Mouse (Mus musculus) neural tube, embryonic 15.5 days (tissue): ENCODE results near the gene Apoc1. TPM values are rescaled to one million over a fixed set of nuclear protein-coding genes. Genes with fewer than 3 reads are reported as not detected.

ENCODE experiments used
- ATAC-seq: fragments of 200-750 bp; cut with Nextera tagmentation; 2 replicates; pipeline ENCODE4 v1.8.0; 2017; ENCODE audit warnings: mild to moderate bottlenecking, moderate TSS enrichment, moderate library complexity; ENCODE audit not compliant: low FRiP score
- H3K27ac ChIP-seq: fragments of 300-500 bp; sonication (generic); replicated peaks from 2 replicates; pipeline ENCODE4 v1.5.1; 2015; ENCODE audit warnings: mild to moderate bottlenecking, inconsistent platforms
- H3K27me3 ChIP-seq: fragments of 300-500 bp; sonication (generic); replicated peaks from 2 replicates; pipeline ENCODE4 v1.6.1; 2015; ENCODE audit warnings: inconsistent platforms
- H3K36me3 ChIP-seq: fragments of 300-500 bp; sonication (generic); 2 replicates; pipeline ENCODE4 v1.6.1; 2015; ENCODE audit warnings: inconsistent platforms
- H3K4me1 ChIP-seq: fragments of 300-500 bp; sonication (generic); 2 replicates; pipeline ENCODE4 v1.6.1; 2015; ENCODE audit warnings: inconsistent platforms
- H3K4me2 ChIP-seq: fragments of 300-500 bp; sonication (generic); 2 replicates; pipeline ENCODE4 v1.6.1; 2015; ENCODE audit warnings: inconsistent platforms, mild to moderate bottlenecking, moderate library complexity
- H3K4me3 ChIP-seq: fragments of 300-500 bp; sonication (generic); replicated peaks from 2 replicates; pipeline ENCODE4 v1.5.1; 2015; ENCODE audit warnings: mild to moderate bottlenecking, inconsistent platforms
- H3K9ac ChIP-seq: fragments of 300-500 bp; sonication (generic); replicated peaks from 2 replicates; pipeline ENCODE4 v1.6.1; 2015; ENCODE audit warnings: mild to moderate bottlenecking, inconsistent platforms
- H3K9me3 ChIP-seq: fragments of 300-500 bp; sonication (generic); replicated peaks from 2 replicates; pipeline ENCODE4 v1.6.1; 2016; ENCODE audit warnings: inconsistent platforms
- WGBS: fragments of 180-500 bp; shearing (Covaris S2); methylation state at CpG from one replicate; pipeline ENCODE4 v1.1.7; 2015; ENCODE audit warnings: mixed read lengths; 5-methylcytosine and 5-hydroxymethylcytosine counted together
- polyA plus RNA-seq: library from polyadenylated mRNA; unstranded; fragments of >200 nt; fragmentation: Nextera tagmentation; extraction: Ambion mirVana; gene quantifications from 2 replicates; pipeline ENCODE4 v1.2.1, GENCODE M21; 2015

The Apoc1 gene
- polyA plus RNA-seq, 1 experiment from 2014 or later, result 6.5 TPM

GRCm38 (mm10) chr7:19664455-19664954 is 28.0 kb downstream of the Apoc1 start:
- Histone ChIP-seq H3K4me2 (peak overlapping the region; percentile 88), H3K9me3 (no peaks in the 10 kb centered on the region), H3K27ac (peak overlapping the region; percentile 94), H3K36me3 (peaks cover 7% of the 10 kb centered on the region; the same call in 1 of the 2 replicates), H3K4me3 (peak overlapping the region; percentile 100), H3K4me1 (peaks cover 46% of the 10 kb centered on the region), H3K9ac (peak overlapping the region; percentile 99), H3K27me3 (no peaks in the 10 kb centered on the region)
- WGBS, result under 1% methylated on average over 37 of the region's 37 CpGs
- ATAC-seq, result peak; percentile 57

- no peaks in the 10 kb centered on the region for H3K27me3 ChIP-seq
- H3K4me2 ChIP-seq, result peak overlapping the region; percentile 88
- 17% methylated on average over 8 of the region's 8 CpGs for WGBS
- H3K9me3 ChIP-seq, result no peaks in the 10 kb centered on the region
- H3K27ac ChIP-seq, result peak overlapping the region; percentile 94; the same call in 1 of the 2 replicates
- H3K4me3 ChIP-seq, result peak overlapping the region; percentile 100
- peaks cover 9% of the 10 kb centered on the region; the same call in 1 of the 2 replicates for H3K36me3 ChIP-seq
- H3K4me1 ChIP-seq, result peaks cover 40% of the 10 kb centered on the region
- ATAC-seq, result 0 out of 2 replicates have a peak, but pooled peaks have one; percentile 6
- peak overlapping the region; percentile 99 for H3K9ac ChIP-seq
Observed at GRCm38 (mm10) chr7:19663940-19664339, 28.5 kb downstream of the Apoc1 start.

- no peak for ATAC-seq
- H3K36me3 ChIP-seq, result peaks cover 60% of the 10 kb centered on the region
- H3K4me2 ChIP-seq, result no peak overlapping the region
- no peak overlapping the region for H3K27ac ChIP-seq
- no peak overlapping the region for H3K4me3 ChIP-seq
- H3K27me3 ChIP-seq, result no peaks in the 10 kb centered on the region
- no peaks in the 10 kb centered on the region for H3K9me3 ChIP-seq
- H3K4me1 ChIP-seq, result no peaks in the 10 kb centered on the region
- H3K9ac ChIP-seq, result no peak overlapping the region
- 94% methylated on average over 2 of the region's 2 CpGs for WGBS
Observed at GRCm38 (mm10) chr7:19652614-19653013, 39.8 kb downstream of the Apoc1 start.

GRCm38 (mm10) chr7:19651063-19651786 is 41.2 kb downstream of the Apoc1 start:
- Histone ChIP-seq H3K36me3 (peaks cover 67% of the 10 kb centered on the region), H3K27ac (no peak overlapping the region), H3K4me2 (no peak overlapping the region), H3K9ac (no peak overlapping the region), H3K27me3 (no peaks in the 10 kb centered on the region), H3K4me3 (no peak overlapping the region), H3K9me3 (no peaks in the 10 kb centered on the region), H3K4me1 (no peaks in the 10 kb centered on the region)
- WGBS, result 94% methylated on average over 6 of the region's 6 CpGs
- no peak for ATAC-seq

DNA sequence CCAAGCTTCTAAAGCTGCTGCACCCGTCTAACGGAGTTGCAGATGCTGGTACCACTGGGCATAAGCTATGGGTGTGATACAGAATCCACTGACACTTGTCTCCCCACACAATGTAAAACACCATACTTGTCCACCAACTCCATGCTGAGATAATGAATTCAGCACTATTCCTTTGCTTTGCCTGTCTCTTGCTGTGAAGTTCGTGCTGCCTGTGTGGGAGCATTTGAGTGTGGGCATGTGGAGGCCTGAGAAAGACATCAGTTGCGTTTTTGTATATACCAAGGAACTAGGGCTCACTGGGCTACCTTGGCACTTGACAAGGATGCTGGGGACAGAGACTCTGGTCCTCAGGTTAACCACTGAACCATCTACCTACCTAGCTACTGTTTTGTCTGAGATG is 51.2 kb downstream of the Apoc1 start:
- Histone ChIP-seq H3K27me3 (no peaks in the 10 kb centered on the region), H3K9me3 (no peaks in the 10 kb centered on the region), H3K9ac (no peak overlapping the region), H3K4me2 (no peak overlapping the region), H3K4me3 (no peak overlapping the region), H3K4me1 (no peaks in the 10 kb centered on the region), H3K36me3 (peaks cover 97% of the 10 kb centered on the region), H3K27ac (no peak overlapping the region)
- ATAC-seq, result no peak
- 92% methylated on average over 4 of the region's 4 CpGs for WGBS

Other genes with a start within 250 kb of the Apoc1 start
- 15.4 and 16.5 TPM in 2 replicates for gene Mark4, start 233.8 kb downstream of the Apoc1 start, polyA plus RNA-seq
- gene Exoc3l2, start 229.3 kb downstream of the Apoc1 start, polyA plus RNA-seq, result 1.5 and 1.8 TPM in 2 replicates
- 3.9 and 5.0 TPM in 2 replicates for gene Bloc1s3, start 184.3 kb downstream of the Apoc1 start, polyA plus RNA-seq
- gene Trappc6a, start 184.3 kb downstream of the Apoc1 start, polyA plus RNA-seq, result 39.2 and 58.6 TPM in 2 replicates
- 1.2 and 1.5 TPM in 2 replicates for gene Nkpd1, start 174.8 kb downstream of the Apoc1 start, polyA plus RNA-seq
- 41.0 and 42.3 TPM in 2 replicates for gene Ppp1r37, start 129.6 kb downstream of the Apoc1 start, polyA plus RNA-seq
- gene Zfp296, start 115.4 kb downstream of the Apoc1 start, polyA plus RNA-seq, result 0.23 and 0.61 TPM in 2 replicates
- 145 and 154 TPM in 2 replicates for gene Gemin7, start 115.1 kb downstream of the Apoc1 start, polyA plus RNA-seq
- 51.0 and 61.5 TPM in 2 replicates for gene Clasrp, start 88.2 kb downstream of the Apoc1 start, polyA plus RNA-seq
- gene Relb, start 63.2 kb downstream of the Apoc1 start, polyA plus RNA-seq, result 9.6 and 12.8 TPM in 2 replicates
- 128 and 140 TPM in 2 replicates for gene Clptm1, start 27.6 kb downstream of the Apoc1 start, polyA plus RNA-seq
- 1.8 TPM in 2 replicates for gene Apoc2, start 14.7 kb downstream of the Apoc1 start, polyA plus RNA-seq
- not detected in 2 replicates for gene Gm44805, start 11.2 kb downstream of the Apoc1 start, polyA plus RNA-seq
- 0.38 and 0.75 TPM in 2 replicates for gene Apoc4, start 11.2 kb downstream of the Apoc1 start, polyA plus RNA-seq
- gene Apoe, start 6.5 kb upstream of the Apoc1 start, polyA plus RNA-seq, result 643 and 683 TPM in 2 replicates
- gene Tomm40, start 22.8 kb upstream of the Apoc1 start, polyA plus RNA-seq, result 155 and 171 TPM in 2 replicates
- 56.5 and 68.7 TPM in 2 replicates for gene Nectin2, start 57.8 kb upstream of the Apoc1 start, polyA plus RNA-seq
- 26.3 and 37.0 TPM in 2 replicates for gene Bcam, start 78.4 kb upstream of the Apoc1 start, polyA plus RNA-seq
- 0.69 and 2.2 TPM in 2 replicates for gene Cblc, start 104.1 kb upstream of the Apoc1 start, polyA plus RNA-seq
- 1.2 and 5.2 TPM in 2 replicates for gene Bcl3, start 130.1 kb upstream of the Apoc1 start, polyA plus RNA-seq
- gene Gm19345, start 159.3 kb upstream of the Apoc1 start, polyA plus RNA-seq, result 14.3 and 17.3 TPM in 2 replicates
- 0.69 and 1.2 TPM in 2 replicates for gene Ceacam16, start 168.6 kb upstream of the Apoc1 start, polyA plus RNA-seq
- gene Ceacam19, start 195.3 kb upstream of the Apoc1 start, polyA plus RNA-seq, result not detected in 2 replicates
- 12.0 and 12.5 TPM in 2 replicates for gene Pvr, start 228.5 kb upstream of the Apoc1 start, polyA plus RNA-seq